Mouse (Mus musculus): ENCODE measurements at regions not wholly inside any gene's neighbourhood (a gene's known extent, or its start where the extent isn't known, plus 50 kb on each side); places are given as distances from the start of the nearest gene placed in this dataset.

GRCm38 (mm10) chr9:90964043-90964442 lies 398.2 kb upstream of the Zic4 start:
- H3K4me3 ChIP-seq (ENCODE audit: low read length), result no peak overlapping the region
- 40% methylated on average over 3 of the region's 3 CpGs for WGBS
- H3K27me3 ChIP-seq (replicated peaks; ENCODE audit: control insufficient read depth, insufficient read depth, low read length), result no peaks in the 10 kb centered on the region
- H3K27ac ChIP-seq (ENCODE audit: low read depth, low read length), result no peak overlapping the region
- ATAC-seq, result no peak
- no peaks in the 10 kb centered on the region for H3K9me3 ChIP-seq (ENCODE audit: control insufficient read depth, low read length)
- no peaks in the 10 kb centered on the region for H3K4me1 ChIP-seq (ENCODE audit: control insufficient read depth, insufficient read depth, low read depth, low read length)
- H3K9ac ChIP-seq (ENCODE audit: low read depth, low read length), result no peak overlapping the region
- no peaks in the 10 kb centered on the region for H3K36me3 ChIP-seq (ENCODE audit: control insufficient read depth, insufficient read depth, low read length)
- no peak overlapping the region for H3K4me2 ChIP-seq (ENCODE audit: low read length)

- no peaks in the 10 kb centered on the region for H3K36me3 ChIP-seq (ENCODE audit: control insufficient read depth, insufficient read depth, low read length)
- no peaks in the 10 kb centered on the region for H3K9me3 ChIP-seq (ENCODE audit: control insufficient read depth, low read length)
- no peak overlapping the region for H3K4me3 ChIP-seq (ENCODE audit: low read length)
- no peaks in the 10 kb centered on the region for H3K27me3 ChIP-seq (replicated peaks; ENCODE audit: control insufficient read depth, insufficient read depth, low read length)
- no peak overlapping the region for H3K9ac ChIP-seq (ENCODE audit: low read depth, low read length)
- peak; percentile 67; the same call in 1 of the 2 replicates for ATAC-seq
- H3K27ac ChIP-seq (ENCODE audit: low read depth, low read length), result no peak overlapping the region
- H3K4me2 ChIP-seq (ENCODE audit: low read length), result no peak overlapping the region
- WGBS, result 54% methylated on average over 4 of the region's 4 CpGs
- H3K4me1 ChIP-seq (ENCODE audit: control insufficient read depth, insufficient read depth, low read depth, low read length), result no peaks in the 10 kb centered on the region
Observed at GRCm38 (mm10) chr9:90978730-90979129, 383.5 kb upstream of the Zic4 start.

DNA sequence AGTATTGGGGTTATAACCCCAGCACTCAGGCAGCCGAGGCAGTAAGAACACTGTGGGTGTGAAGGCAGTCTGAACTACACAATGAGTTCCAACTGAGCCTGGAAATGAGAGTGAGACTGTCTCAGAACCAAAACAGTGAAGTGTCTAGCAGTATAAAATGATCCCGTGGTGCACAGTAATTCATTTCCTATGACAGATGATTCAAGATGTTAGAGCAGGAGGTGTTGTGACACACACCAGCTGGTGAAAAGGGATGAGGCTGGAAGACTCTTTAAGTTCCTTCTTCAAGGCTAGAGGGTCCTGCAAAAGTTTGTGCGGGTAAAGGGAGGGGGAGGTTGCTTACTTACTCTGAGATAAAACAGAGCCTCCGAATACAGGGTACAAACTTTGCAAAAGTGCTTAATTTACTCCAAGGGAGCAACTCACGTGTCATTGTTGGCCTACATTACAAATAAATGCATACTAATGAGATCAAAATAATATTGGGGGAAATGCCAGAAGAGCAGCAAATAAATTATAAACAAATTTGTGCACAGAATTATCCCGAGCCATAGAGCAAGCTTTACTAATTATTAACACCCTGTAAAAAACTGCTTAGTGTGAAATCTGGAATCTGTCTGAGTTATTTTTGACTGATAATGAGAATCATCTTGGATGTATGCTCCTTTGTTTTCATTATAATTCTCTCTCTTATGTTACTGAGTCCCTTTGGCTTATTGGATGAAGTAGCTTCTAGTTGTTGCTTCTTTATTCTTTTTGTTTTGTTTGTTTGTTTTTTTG lies 382.0 kb upstream of the Zic4 start:
- Histone ChIP-seq H3K27me3 (replicated peaks; ENCODE audit: control insufficient read depth, insufficient read depth, low read length) (no peaks in the 10 kb centered on the region), H3K4me2 (ENCODE audit: low read length) (no peak overlapping the region), H3K36me3 (ENCODE audit: control insufficient read depth, insufficient read depth, low read length) (no peaks in the 10 kb centered on the region), H3K4me3 (ENCODE audit: low read length) (no peak overlapping the region), H3K4me1 (ENCODE audit: control insufficient read depth, insufficient read depth, low read depth, low read length) (no peaks in the 10 kb centered on the region), H3K27ac (ENCODE audit: low read depth, low read length) (no peak overlapping the region), H3K9ac (ENCODE audit: low read depth, low read length) (no peak overlapping the region), H3K9me3 (ENCODE audit: control insufficient read depth, low read length) (no peaks in the 10 kb centered on the region)
- ATAC-seq, result no peak
- WGBS, result 63% methylated on average over 6 of the region's 6 CpGs

DNA sequence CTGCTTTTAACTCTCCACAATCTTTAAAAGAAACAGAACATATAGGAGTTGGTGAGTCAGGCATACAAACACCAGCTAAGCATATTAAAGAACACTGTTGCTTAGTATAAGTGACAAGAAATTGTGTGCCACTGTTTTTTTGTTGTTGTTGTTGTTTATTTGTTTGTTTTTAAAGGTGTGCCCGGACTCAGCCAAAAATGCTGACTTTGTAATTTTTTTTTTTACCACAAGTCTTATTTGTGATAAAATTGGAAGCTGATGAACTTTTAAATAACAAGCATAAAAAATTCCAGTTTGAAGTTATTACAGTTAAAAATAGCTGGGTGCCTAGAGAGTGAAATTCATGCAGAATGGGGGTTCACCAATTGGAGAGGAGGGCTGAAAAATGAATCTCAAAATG lies 363.0 kb upstream of the Zic4 start:
- Histone ChIP-seq H3K4me1 (ENCODE audit: control insufficient read depth, insufficient read depth, low read depth, low read length) (no peaks in the 10 kb centered on the region), H3K4me2 (ENCODE audit: low read length) (no peak overlapping the region), H3K4me3 (ENCODE audit: low read length) (no peak overlapping the region), H3K27ac (ENCODE audit: low read depth, low read length) (no peak overlapping the region), H3K36me3 (ENCODE audit: control insufficient read depth, insufficient read depth, low read length) (no peaks in the 10 kb centered on the region), H3K27me3 (replicated peaks; ENCODE audit: control insufficient read depth, insufficient read depth, low read length) (no peaks in the 10 kb centered on the region), H3K9ac (ENCODE audit: low read depth, low read length) (no peak overlapping the region), H3K9me3 (ENCODE audit: control insufficient read depth, low read length) (no peaks in the 10 kb centered on the region)
- WGBS, result 87% methylated on average over 1 of the region's 1 CpGs
- no peak for ATAC-seq

- H3K9ac ChIP-seq (ENCODE audit: low read depth, low read length), result no peak overlapping the region
- 68% methylated on average over 4 of the region's 4 CpGs for WGBS
- peak; percentile 27; the same call in 1 of the 2 replicates for ATAC-seq
Observed at GRCm38 (mm10) chr9:91004214-91004613, 358.0 kb upstream of the Zic4 start.

GRCm38 (mm10) chr9:91040546-91040945 lies 321.7 kb upstream of the Zic4 start:
- no peak for ATAC-seq
- Histone ChIP-seq H3K27me3 (replicated peaks; ENCODE audit: control insufficient read depth, insufficient read depth, low read length) (no peaks in the 10 kb centered on the region), H3K27ac (ENCODE audit: low read depth, low read length) (no peak overlapping the region), H3K4me2 (ENCODE audit: low read length) (no peak overlapping the region), H3K36me3 (ENCODE audit: control insufficient read depth, insufficient read depth, low read length) (no peaks in the 10 kb centered on the region), H3K4me3 (ENCODE audit: low read length) (no peak overlapping the region), H3K9me3 (ENCODE audit: control insufficient read depth, low read length) (no peaks in the 10 kb centered on the region), H3K4me1 (ENCODE audit: control insufficient read depth, insufficient read depth, low read depth, low read length) (no peaks in the 10 kb centered on the region), H3K9ac (ENCODE audit: low read depth, low read length) (no peak overlapping the region)
- WGBS, result 24% methylated on average over 2 of the region's 2 CpGs

More at GRCm38 (mm10) chr9:91004214-91004613, 358.0 kb upstream of the Zic4 start:
- H3K4me3 ChIP-seq (ENCODE audit: low read length), result no peak overlapping the region
- no peaks in the 10 kb centered on the region for H3K9me3 ChIP-seq (ENCODE audit: control insufficient read depth, low read length)
- no peaks in the 10 kb centered on the region for H3K27me3 ChIP-seq (replicated peaks; ENCODE audit: control insufficient read depth, insufficient read depth, low read length)
- no peak overlapping the region for H3K4me2 ChIP-seq (ENCODE audit: low read length)
- H3K36me3 ChIP-seq (ENCODE audit: control insufficient read depth, insufficient read depth, low read length), result no peaks in the 10 kb centered on the region
- H3K27ac ChIP-seq (ENCODE audit: low read depth, low read length), result no peak overlapping the region
- no peaks in the 10 kb centered on the region for H3K4me1 ChIP-seq (ENCODE audit: control insufficient read depth, insufficient read depth, low read depth, low read length)

- no peak overlapping the region for H3K9ac ChIP-seq (ENCODE audit: low read depth, low read length)
- H3K4me1 ChIP-seq (ENCODE audit: control insufficient read depth, insufficient read depth, low read depth, low read length), result no peaks in the 10 kb centered on the region
- no peaks in the 10 kb centered on the region for H3K27me3 ChIP-seq (replicated peaks; ENCODE audit: control insufficient read depth, insufficient read depth, low read length)
- ATAC-seq, result no peak
- 42% methylated on average over 2 of the region's 2 CpGs for WGBS
- no peak overlapping the region for H3K27ac ChIP-seq (ENCODE audit: low read depth, low read length)
- H3K4me3 ChIP-seq (ENCODE audit: low read length), result no peak overlapping the region
- H3K4me2 ChIP-seq (ENCODE audit: low read length), result no peak overlapping the region
- H3K36me3 ChIP-seq (ENCODE audit: control insufficient read depth, insufficient read depth, low read length), result no peaks in the 10 kb centered on the region
- no peaks in the 10 kb centered on the region for H3K9me3 ChIP-seq (ENCODE audit: control insufficient read depth, low read length)
Observed at GRCm38 (mm10) chr9:91048569-91048968, 313.6 kb upstream of the Zic4 start.

- no peak for ATAC-seq
- no peak overlapping the region for H3K4me3 ChIP-seq (ENCODE audit: low read length)
- H3K36me3 ChIP-seq (ENCODE audit: control insufficient read depth, insufficient read depth, low read length), result no peaks in the 10 kb centered on the region
- H3K4me2 ChIP-seq (ENCODE audit: low read length), result no peak overlapping the region
- no peak overlapping the region for H3K27ac ChIP-seq (ENCODE audit: low read depth, low read length)
- WGBS, result 57% methylated on average over 4 of the region's 4 CpGs
- no peaks in the 10 kb centered on the region for H3K9me3 ChIP-seq (ENCODE audit: control insufficient read depth, low read length)
- H3K27me3 ChIP-seq (replicated peaks; ENCODE audit: control insufficient read depth, insufficient read depth, low read length), result no peaks in the 10 kb centered on the region
- no peak overlapping the region for H3K9ac ChIP-seq (ENCODE audit: low read depth, low read length)
- H3K4me1 ChIP-seq (ENCODE audit: control insufficient read depth, insufficient read depth, low read depth, low read length), result no peaks in the 10 kb centered on the region
Observed at GRCm38 (mm10) chr9:91053065-91053793, 309.0 kb upstream of the Zic4 start.

GRCm38 (mm10) chr9:91059460-91059859 lies 302.8 kb upstream of the Zic4 start:
- 75% methylated on average over 4 of the region's 4 CpGs for WGBS
- Histone ChIP-seq H3K4me1 (ENCODE audit: control insufficient read depth, insufficient read depth, low read depth, low read length) (no peaks in the 10 kb centered on the region), H3K9me3 (ENCODE audit: control insufficient read depth, low read length) (no peaks in the 10 kb centered on the region), H3K9ac (ENCODE audit: low read depth, low read length) (no peak overlapping the region), H3K4me2 (ENCODE audit: low read length) (no peak overlapping the region), H3K36me3 (ENCODE audit: control insufficient read depth, insufficient read depth, low read length) (no peaks in the 10 kb centered on the region), H3K27ac (ENCODE audit: low read depth, low read length) (no peak overlapping the region), H3K4me3 (ENCODE audit: low read length) (no peak overlapping the region), H3K27me3 (replicated peaks; ENCODE audit: control insufficient read depth, insufficient read depth, low read length) (no peaks in the 10 kb centered on the region)
- ATAC-seq, result no peak

Measured in hindbrain, embryonic 16.5 days (tissue).